Mouse (Mus musculus): ENCODE measurements around the gene Tspan7. TPM values are rescaled to one million over a fixed set of nuclear protein-coding genes. Genes with fewer than 3 reads are reported as not detected.

Gene Tspan7
- total RNA-seq, 2 experiments from 2014 or later: 876 to 991 TPM

DNA sequence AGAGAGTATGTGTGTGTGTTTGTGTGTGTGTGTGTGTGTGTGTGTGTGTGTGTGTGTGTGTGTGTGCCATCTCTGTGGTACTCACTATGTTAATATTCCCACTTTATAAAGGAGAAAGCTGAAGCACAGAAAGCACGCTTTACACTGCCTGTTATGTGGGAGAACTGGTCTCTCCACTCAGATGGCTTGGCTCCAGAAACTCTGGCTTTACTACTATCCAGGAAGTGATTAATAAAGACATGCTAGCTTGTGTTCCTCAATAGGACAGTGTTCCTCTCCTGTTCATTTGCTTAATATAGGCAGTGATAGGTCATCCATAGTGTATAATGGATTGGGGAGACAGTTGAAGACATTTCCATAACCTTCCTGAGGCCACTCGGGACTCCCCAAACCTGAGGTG is 54.1 kb downstream of the Tspan7 start:
- intact Hi-C loops (cut with DNase I): no loop called here
- DNase-seq (ENCODE audit: extremely low spot score in 1 of 2, low spot score in 2 of 2): no peak

DNA sequence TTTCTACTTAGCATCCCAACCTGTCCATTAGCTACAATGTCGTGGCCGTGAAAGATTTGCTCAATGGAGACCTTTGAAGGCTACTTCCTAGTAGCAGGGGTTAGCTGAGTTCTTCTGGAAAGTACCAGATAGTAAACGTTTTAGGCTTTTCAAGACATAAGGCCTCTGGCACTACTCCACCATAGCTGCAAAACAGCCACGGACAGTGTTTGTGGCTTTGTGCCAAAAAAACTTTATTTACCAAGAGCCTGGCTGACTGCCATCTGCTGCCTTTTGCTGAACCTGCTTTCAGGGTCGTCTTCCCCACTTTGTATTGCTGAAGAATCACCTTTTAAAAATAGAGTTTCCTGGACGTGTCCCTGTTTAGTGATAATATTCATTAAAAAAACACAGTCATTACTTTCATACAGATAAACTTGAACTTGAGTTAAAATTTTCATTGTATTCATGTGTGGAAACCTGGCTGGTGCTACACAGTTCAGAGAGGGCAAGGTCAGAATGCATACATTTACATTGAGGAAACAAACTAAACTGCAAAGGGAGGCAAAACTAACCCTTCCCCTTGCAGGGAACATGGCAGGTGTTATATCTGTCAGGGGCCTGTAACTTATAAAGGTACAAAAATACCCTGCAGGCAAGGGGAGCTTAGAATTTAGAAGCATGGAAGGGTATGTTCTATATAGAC is 54.7 kb downstream of the Tspan7 start:
- intact Hi-C loops (cut with DNase I): no loop called here
- peak in 1 of 2 experiments; percentile 20 for DNase-seq (ENCODE audit: extremely low spot score in 1 of 2, low spot score in 2 of 2)

DNA sequence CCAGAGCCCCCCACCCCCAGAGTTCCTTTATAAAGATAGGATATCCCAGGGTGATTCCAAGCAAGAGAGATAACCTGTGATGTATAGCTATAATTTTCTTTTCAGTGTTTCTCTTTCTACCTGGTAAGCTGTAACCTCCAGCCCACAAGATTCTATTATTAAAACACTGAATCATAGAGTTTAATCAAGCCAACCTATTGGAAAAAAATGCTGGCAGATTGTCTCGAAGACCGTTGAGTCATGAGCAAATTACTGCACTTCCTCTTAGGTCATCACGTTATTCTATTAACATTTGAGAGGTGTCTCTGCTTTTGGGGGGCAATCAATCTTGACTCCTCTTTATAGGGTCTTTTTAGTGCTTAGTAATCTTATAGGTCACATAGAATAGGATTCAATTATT is 61.9 kb downstream of the Tspan7 start:
- no peak for DNase-seq (ENCODE audit: extremely low spot score in 1 of 2, low spot score in 2 of 2)
- intact Hi-C loops (cut with DNase I): no loop called here

DNA sequence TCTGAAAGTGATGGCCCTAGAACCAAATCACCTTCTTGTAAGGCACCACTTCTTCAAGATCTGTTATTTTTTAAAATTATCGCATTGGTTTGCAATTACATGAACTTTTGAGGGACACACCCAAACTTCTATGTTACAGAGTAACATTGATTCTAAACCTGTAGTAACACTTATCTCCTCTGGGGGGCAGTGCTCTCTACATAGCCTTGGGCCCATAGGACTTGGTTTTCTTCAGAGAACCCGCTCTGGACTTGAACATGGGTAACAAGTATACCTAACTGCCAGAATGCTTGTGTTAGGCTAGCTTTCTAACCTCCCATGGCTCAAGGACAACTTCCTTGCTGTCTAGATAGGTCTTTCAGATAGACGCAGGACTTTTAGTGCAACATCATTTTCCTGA is 64.8 kb downstream of the Tspan7 start:
- intact Hi-C loops (cut with DNase I): no loop called here
- DNase-seq (ENCODE audit: extremely low spot score in 1 of 2, low spot score in 2 of 2): no peak

DNA sequence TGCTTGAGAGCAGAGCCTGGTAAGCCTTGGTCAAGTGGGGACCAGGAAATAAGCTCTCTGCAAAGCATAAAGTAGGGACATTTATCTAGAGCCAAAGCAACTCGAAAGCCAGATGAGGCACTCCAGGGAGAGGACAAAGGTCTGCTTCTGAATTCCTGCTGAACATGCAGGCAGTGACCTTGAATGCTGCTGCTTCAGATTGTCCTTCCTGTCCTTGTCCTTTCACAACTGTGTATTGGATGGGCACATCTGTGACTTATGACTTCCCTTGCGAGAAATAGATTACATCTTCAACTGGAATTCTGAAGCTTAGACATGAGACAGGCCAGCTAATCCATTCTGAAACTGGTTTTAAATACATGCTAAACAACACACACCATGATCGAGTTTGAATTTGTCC is 71.9 kb downstream of the Tspan7 start:
- no peak for DNase-seq (ENCODE audit: extremely low spot score in 1 of 2, low spot score in 2 of 2)
- intact Hi-C loops (cut with DNase I): no loop called here

DNA sequence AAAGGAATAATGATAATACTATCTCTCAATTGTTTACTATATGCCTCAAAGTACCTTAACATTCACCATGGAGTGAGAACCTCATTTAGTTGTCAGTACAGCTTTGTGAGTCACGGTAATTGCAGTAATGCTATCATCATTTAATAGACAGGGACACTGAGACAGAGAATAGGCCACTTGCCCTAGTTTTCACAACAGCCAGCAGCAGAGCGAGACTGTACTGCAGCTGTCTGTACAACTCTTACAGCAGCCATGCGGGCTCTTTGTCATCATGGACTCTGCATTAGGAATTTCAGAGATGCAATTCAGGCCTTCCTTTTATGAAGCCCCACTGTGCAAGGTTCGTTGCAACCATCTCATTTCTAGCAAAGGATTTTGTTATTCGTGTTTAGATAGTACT is 72.6 kb downstream of the Tspan7 start:
- intact Hi-C loops (cut with DNase I): no loop called here
- no peak for DNase-seq (ENCODE audit: extremely low spot score in 1 of 2, low spot score in 2 of 2)

DNA sequence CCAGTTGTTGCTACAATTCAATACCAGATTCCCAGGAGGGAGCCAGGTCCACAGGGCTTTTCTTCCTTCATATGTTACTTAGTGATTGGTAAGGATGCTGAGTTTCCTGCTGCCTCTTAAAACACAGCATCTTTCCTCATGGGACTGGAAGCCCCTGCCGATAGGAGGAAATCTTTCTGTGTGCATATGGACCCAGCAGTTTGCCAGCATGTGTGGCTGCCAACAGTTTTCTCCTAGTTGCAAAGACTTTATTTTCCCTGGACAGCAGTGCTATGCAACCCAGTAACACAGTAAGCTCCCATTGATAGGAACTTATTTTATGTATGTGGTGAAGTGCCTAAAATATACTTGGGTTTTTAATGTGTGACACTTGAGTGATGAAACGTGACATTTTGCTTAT is 73.7 kb downstream of the Tspan7 start:
- intact Hi-C loops (cut with DNase I): no loop called here
- DNase-seq (ENCODE audit: extremely low spot score in 1 of 2, low spot score in 2 of 2): no peak

DNA sequence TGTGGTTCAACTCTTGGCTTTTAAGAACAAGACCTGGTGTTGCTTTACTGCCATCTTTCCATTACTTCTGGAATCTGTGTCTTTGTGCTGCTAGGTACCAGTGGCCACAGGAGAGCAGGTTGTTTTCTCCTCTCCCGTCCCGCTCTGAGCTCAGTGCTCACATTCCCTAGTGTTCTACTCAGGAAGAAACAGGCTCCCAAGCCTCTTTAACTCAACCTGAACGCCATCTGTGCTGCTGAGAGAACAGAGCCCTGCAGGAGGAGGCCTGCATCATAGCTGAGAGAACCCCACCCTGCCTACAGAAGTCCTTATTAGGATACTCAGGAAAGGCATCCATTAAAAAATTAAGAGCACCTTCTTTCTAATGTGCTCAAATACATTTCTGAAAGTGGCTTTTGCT is 80.9 kb downstream of the Tspan7 start:
- DNase-seq (ENCODE audit: extremely low spot score in 1 of 2, low spot score in 2 of 2): no peak
- intact Hi-C loops (cut with DNase I): no loop called here

DNA sequence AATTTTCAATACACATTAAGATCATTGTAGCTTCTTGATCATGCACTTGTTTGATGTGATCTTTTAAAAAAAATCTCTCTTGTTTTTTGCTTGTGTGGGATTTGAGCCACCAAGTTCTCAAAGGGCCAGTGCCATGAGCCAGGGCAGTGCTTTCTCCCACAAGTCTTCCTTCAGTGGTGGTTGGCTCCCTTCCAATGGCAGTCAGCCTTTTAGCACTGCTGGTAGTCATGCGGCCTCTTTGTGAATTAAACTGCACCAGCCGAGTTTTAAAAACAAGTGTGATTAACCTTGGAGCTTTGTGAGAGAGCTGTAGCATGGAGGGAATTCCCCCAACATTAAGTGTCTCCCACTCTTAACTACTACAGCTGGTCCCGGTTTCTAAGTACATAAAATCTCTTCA is 89.6 kb downstream of the Tspan7 start:
- peak; percentile 34 to 53 for DNase-seq (ENCODE audit: extremely low spot score in 1 of 2, low spot score in 2 of 2)
- intact Hi-C loops (cut with DNase I): no loop called here

DNA sequence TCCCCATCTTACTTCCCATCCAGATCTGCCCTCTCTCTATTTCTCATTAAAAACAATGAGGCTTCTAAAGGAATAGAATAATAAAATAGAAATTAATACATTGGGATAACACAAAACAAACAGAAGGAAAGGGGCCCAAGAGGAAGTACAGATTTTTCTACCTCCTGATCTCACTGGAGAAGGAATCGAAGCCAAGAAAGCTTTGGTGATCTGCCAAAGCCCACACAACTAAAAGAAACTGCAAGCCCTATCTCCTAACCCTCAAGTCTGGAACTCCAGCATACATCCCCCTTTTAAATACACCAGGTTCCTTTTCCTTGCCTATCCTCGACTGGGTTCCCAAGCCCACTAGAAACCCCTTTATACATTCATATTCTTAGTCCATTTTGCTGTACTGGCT is 90.4 kb downstream of the Tspan7 start:
- peak in 1 of 2 experiments; percentile 21 for DNase-seq (ENCODE audit: extremely low spot score in 1 of 2, low spot score in 2 of 2)

DNA sequence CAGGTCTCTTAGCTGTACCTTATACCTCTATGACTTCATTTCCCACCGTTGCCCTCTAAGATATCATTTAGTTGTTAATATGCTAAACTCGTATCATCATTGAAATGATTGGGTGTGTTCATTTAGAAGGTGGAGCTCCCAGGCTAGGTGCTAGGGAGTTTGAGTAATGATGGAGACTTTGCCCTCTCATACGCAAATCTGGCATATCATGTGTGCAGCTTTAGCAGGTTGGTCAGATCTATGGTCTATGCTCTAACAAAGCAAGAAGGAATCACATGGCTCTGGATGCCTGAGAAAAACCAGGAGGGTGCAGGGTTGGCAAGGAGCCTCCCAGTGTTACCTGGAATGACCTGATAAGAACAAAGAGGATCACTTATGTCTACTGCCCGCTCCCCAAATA is 91.4 kb downstream of the Tspan7 start:
- DNase-seq (ENCODE audit: extremely low spot score in 1 of 2, low spot score in 2 of 2): no peak
- intact Hi-C loops (cut with DNase I): no loop called here

More for the DNA sequence above, 90.4 kb downstream of the Tspan7 start:
- intact Hi-C loops (cut with DNase I): no loop called here

DNA sequence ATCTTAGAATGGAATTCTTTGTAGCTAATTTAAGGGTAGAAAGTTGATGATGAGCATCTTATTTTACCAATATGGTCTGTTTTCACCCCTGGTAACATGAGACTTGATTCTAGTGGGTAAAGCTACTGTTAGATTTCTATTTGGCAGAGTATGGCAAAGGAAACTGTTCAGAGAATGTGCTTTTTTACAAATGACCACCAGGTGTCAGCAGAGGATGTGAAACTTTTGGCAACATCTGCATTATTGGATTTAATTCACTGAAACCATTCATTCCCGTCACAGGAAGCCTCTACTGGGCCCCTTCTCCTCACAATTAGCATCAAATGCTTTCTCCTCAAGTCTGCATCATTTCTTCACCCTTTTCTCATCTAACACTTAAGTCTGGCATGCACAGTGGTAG is 92.4 kb downstream of the Tspan7 start:
- DNase-seq (ENCODE audit: extremely low spot score in 1 of 2, low spot score in 2 of 2): peak in 1 of 2 experiments; percentile 40
- intact Hi-C loops (cut with DNase I): no loop called here

DNA sequence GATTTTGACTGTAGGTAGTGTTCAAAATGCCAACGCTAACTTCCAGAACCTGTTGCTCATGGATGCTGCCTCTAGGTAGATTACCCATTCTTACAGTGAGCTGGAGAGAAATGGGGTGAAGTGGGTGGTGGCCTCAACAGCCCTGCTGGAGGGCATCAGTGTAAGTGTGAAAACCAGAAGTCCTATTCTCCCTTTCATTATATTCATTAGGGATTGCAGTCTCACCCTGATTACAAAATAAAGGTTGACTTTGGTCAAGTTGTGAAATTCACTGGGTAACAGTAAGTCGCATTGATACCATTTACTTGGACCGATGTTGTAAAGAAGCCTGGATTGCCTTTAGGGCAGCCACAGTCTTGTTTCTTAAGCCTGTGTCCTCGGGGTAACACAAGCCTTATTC is 97.8 kb downstream of the Tspan7 start:
- intact Hi-C loops (cut with DNase I): no loop called here
- no peak for DNase-seq (ENCODE audit: extremely low spot score in 1 of 2, low spot score in 2 of 2)

DNA sequence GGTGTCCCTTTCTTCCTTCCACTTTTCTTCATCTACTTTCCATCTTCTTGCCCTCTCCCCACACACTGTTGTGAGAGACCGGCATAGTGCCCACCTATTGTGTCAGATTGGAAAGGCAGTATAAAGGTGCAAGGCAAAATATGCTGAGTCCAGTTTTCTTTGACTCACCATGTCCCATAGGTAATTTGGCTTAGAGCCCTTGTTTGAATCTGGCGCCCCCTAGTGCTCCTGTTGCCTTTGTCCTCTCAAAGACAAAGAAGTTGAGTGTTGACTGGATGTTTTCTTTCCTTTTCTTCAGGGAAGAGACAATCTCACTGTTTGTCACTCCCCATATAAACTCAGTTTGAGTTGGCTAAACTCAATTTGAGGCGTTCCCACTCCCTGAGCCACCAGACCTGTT is 107.3 kb downstream of the Tspan7 start:
- no peak for DNase-seq (ENCODE audit: extremely low spot score in 1 of 2, low spot score in 2 of 2)
- intact Hi-C loops (cut with DNase I): no loop called here

DNA sequence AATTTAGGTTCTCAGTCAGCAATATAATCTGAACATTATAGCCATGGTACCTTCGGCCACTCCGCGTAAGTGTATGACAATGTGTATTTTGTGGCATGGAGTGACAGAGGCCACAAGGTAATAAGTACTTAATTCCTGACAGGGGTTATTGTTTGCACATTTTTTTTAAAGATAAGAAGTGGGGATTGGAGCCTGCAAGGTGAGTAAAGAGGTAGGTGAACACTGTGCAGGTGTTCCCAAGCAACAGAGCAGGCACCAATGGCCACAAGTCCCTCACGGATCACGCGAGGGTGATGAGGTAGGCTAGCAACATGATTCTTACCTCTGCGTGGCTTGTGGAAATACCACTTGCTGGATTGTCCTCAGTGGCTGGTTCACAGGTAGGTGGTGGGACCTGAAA is 108.6 kb downstream of the Tspan7 start:
- intact Hi-C loops (cut with DNase I): no loop called here
- DNase-seq (ENCODE audit: extremely low spot score in 1 of 2, low spot score in 2 of 2): no peak

DNA sequence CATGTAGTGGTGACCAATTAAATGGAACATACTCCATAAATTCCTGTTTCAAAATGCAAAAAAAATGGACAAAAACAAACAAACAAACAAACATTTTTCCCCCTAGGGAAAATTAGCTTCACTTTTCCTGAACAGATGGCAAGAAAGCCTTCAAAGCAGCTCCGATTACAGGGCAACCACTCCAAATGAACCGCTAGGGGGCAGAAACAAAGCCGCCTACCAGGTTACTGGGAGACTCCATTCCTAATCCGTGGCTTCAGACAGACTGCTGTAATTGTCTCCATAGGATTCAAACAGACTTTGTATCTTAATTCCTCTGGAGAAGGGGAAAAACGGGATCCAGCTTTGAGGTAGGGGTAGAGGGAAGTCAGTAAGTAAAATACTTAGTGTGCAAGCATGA is 132.2 kb downstream of the Tspan7 start:
- peak in 1 of 2 experiments; percentile 22 for DNase-seq (ENCODE audit: extremely low spot score in 1 of 2, low spot score in 2 of 2)
- intact Hi-C loops (cut with DNase I): no loop called here

DNA sequence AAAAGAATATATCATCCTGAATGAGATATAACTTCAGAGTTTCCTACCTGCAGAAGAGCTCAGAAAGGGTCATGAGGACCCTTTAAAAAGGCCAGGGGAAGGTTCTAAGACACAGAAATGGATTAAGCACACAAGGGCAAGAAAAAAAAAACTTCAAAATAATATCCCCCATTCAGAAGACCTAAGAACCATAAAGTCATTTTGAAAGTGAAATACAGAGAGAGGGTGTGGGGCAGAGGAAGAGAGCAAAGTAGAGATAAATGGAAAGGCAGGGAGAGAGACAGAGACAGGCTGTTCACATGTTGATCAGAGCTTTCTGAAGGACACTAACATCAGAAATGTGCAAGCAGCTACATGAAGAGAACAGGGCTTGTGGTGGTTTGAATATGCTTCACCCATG is 156.1 kb downstream of the Tspan7 start:
- DNase-seq (ENCODE audit: extremely low spot score in 1 of 2, low spot score in 2 of 2): no peak
- intact Hi-C loops (cut with DNase I): no loop called here

Other genes with a start within 250 kb of the Tspan7 start
- gene Otc, start 232.9 kb upstream of the Tspan7 start, total RNA-seq (2021): not detected
- 10 to 100 TPM; 66.9 to 72.3 TPM for gene Mid1ip1, start 229.9 kb downstream of the Tspan7 start, total RNA-seq (2021)

Measured in left cerebral cortex, postnatal 10 days (tissue).